Mouse (Mus musculus) ovary, postnatal 14 days (tissue): Measurements from ENCODE around the gene Slc38a9.
"Not testable (repeated sequence)": the region's sequence is repeated elsewhere in the genome, so short reads cannot be mapped to it uniquely, and the experiment has no call there.

Experiments
- DNase-seq: peaks from one replicate; pipeline ENCODE4 v3.0.0; 2022; ENCODE audit warnings: low spot score

Slc38a9 gene

GRCm38 (mm10) chr13:112683970-112684369 lies 23.4 kb downstream of the Slc38a9 start:
- no peak for DNase-seq

GRCm38 (mm10) chr13:112686155-112686554 lies 25.6 kb downstream of the Slc38a9 start:
- DNase-seq = no peak

GRCm38 (mm10) chr13:112692870-112693553 lies 32.5 kb downstream of the Slc38a9 start:
- no peak for DNase-seq

GRCm38 (mm10) chr13:112695526-112696240 lies 35.1 kb downstream of the Slc38a9 start:
- no peak for DNase-seq

- no peak for DNase-seq
Measured at GRCm38 (mm10) chr13:112701256-112701655, 40.7 kb downstream of the Slc38a9 start.

- no peak for DNase-seq
Measured at GRCm38 (mm10) chr13:112706351-112706750, 45.8 kb downstream of the Slc38a9 start.

- no peak for DNase-seq
Measured at GRCm38 (mm10) chr13:112720078-112720736, 59.7 kb downstream of the Slc38a9 start.

GRCm38 (mm10) chr13:112721946-112722729 lies 61.6 kb downstream of the Slc38a9 start:
- no peak for DNase-seq

- DNase-seq = not testable (repeated sequence)
Measured at GRCm38 (mm10) chr13:112724260-112724659, 63.7 kb downstream of the Slc38a9 start.

GRCm38 (mm10) chr13:112726002-112726401 lies 65.5 kb downstream of the Slc38a9 start:
- DNase-seq = no peak

- no peak for DNase-seq
Measured at GRCm38 (mm10) chr13:112733311-112733710, 72.8 kb downstream of the Slc38a9 start.

GRCm38 (mm10) chr13:112734906-112735713 lies 74.6 kb downstream of the Slc38a9 start:
- no peak for DNase-seq

- DNase-seq = no peak
Measured at GRCm38 (mm10) chr13:112736407-112736806, 75.9 kb downstream of the Slc38a9 start.

- no peak for DNase-seq
Measured at GRCm38 (mm10) chr13:112737110-112737509, 76.6 kb downstream of the Slc38a9 start.

- DNase-seq = no peak
Measured at GRCm38 (mm10) chr13:112738005-112738404, 77.5 kb downstream of the Slc38a9 start.

- no peak for DNase-seq
Measured at GRCm38 (mm10) chr13:112740073-112740472, 79.5 kb downstream of the Slc38a9 start.

- DNase-seq = no peak
Measured at GRCm38 (mm10) chr13:112742076-112742830, 81.7 kb downstream of the Slc38a9 start.

GRCm38 (mm10) chr13:112743647-112744046 lies 83.1 kb downstream of the Slc38a9 start:
- DNase-seq = no peak

GRCm38 (mm10) chr13:112744061-112744849 lies 83.7 kb downstream of the Slc38a9 start:
- DNase-seq = no peak
